Mouse (Mus musculus) stomach, embryonic 14.5 days (tissue): Measurements from ENCODE around the gene Hist2h3c1. TPM values are rescaled to one million over a fixed set of nuclear protein-coding genes. Genes with fewer than 3 reads are reported as not detected.

Experiments
- ATAC-seq: fragments of 200-750 bp; cut with Nextera tagmentation; 2 replicates; pipeline ENCODE4 v1.8.0; 2017; ENCODE audit warnings: low read depth, moderate TSS enrichment; ENCODE audit not compliant: insufficient number of reproducible peaks, insufficient read depth, low FRiP score
- H3K27ac ChIP-seq: fragments of 300-500 bp; sonication (generic); 2 replicates; pipeline ENCODE4 v1.5.1; 2014; ENCODE audit warnings: mild to moderate bottlenecking, low read length, moderate library complexity, mixed read lengths
- H3K27me3 ChIP-seq: fragments of 300-500 bp; sonication (generic); 2 replicates; pipeline ENCODE4 v1.6.1; 2014; ENCODE audit warnings: low read length, control low read depth, mixed read lengths; ENCODE audit not compliant: control insufficient read depth, insufficient read depth
- H3K36me3 ChIP-seq: fragments of 300-500 bp; sonication (generic); 2 replicates; pipeline ENCODE4 v1.6.1; 2014; ENCODE audit warnings: mild to moderate bottlenecking, control low read depth, low read length, moderate library complexity, mixed read lengths; ENCODE audit not compliant: control insufficient read depth, insufficient read depth
- H3K4me1 ChIP-seq: fragments of 300-500 bp; sonication (generic); 2 replicates; pipeline ENCODE4 v1.6.1; 2014; ENCODE audit warnings: low read length, control low read depth, mixed read lengths; ENCODE audit not compliant: control insufficient read depth, insufficient read depth
- H3K4me2 ChIP-seq: fragments of 300-500 bp; sonication (generic); replicated peaks from 2 replicates; pipeline ENCODE4 v1.6.1; 2014; ENCODE audit warnings: low read depth, low read length, control low read depth
- H3K4me3 ChIP-seq: fragments of 300-500 bp; sonication (generic); 2 replicates; pipeline ENCODE4 v1.5.1; 2014; ENCODE audit warnings: low read depth, low read length, control low read depth
- H3K9ac ChIP-seq: fragments of 300-500 bp; sonication (generic); replicated peaks from 2 replicates; pipeline ENCODE4 v1.6.1; 2014; ENCODE audit warnings: low read depth, mild to moderate bottlenecking, control low read depth, low read length, moderate library complexity, mixed read lengths
- H3K9me3 ChIP-seq: fragments of 300-500 bp; sonication (generic); 2 replicates; pipeline ENCODE4 v1.6.1; 2016; ENCODE audit warnings: low read depth, low read length, control low read depth; ENCODE audit not compliant: control insufficient read depth
- WGBS: fragments of 180-500 bp; shearing (Covaris S2); extraction: QIAGEN DNeasy Blood & Tissue Kit; methylation state at CpG from one replicate; pipeline ENCODE4 v1.1.7; 2014; 5-methylcytosine and 5-hydroxymethylcytosine counted together
- polyA plus RNA-seq: library from polyadenylated mRNA; unstranded; fragments of >200 nt; fragmentation: Nextera tagmentation; extraction: Ambion mirVana; gene quantifications from 2 replicates; pipeline ENCODE4 v1.2.1, GENCODE M21; 2014

The Hist2h3c1 gene
- polyA plus RNA-seq, 1 experiment from 2014 or later: 3.0 TPM

GRCm38 (mm10) chr3:96247356-96248140 is 1.1 kb downstream of the Hist2h3c1 start:
- Histone ChIP-seq H3K9ac (peak overlapping the region; percentile 48), H3K36me3 (no peaks in the 10 kb centered on the region), H3K9me3 (no peaks in the 10 kb centered on the region), H3K27me3 (no peaks in the 10 kb centered on the region), H3K4me1 (peaks cover 16% of the 10 kb centered on the region; the same call in 1 of the 2 replicates), H3K4me3 (peak overlapping the region; percentile 33), H3K4me2 (peak overlapping the region; percentile 49), H3K27ac (peak overlapping the region; percentile 35; the same call in 1 of the 2 replicates)
- 3% methylated on average over 11 of the region's 11 CpGs for WGBS
- no peak for ATAC-seq

GRCm38 (mm10) chr3:96248141-96249033 is 1.9 kb downstream of the Hist2h3c1 start:
- Histone ChIP-seq H3K27me3 (no peaks in the 10 kb centered on the region), H3K4me2 (peak overlapping the region; percentile 49), H3K36me3 (no peaks in the 10 kb centered on the region), H3K9ac (peak overlapping the region; percentile 48), H3K9me3 (no peaks in the 10 kb centered on the region), H3K4me1 (peaks cover 16% of the 10 kb centered on the region; the same call in 1 of the 2 replicates), H3K27ac (no peak overlapping the region), H3K4me3 (peak overlapping the region; percentile 33)
- ATAC-seq: no peak
- WGBS: 38% methylated on average over 6 of the region's 6 CpGs

- H3K9ac ChIP-seq: no peak overlapping the region
- no peaks in the 10 kb centered on the region for H3K36me3 ChIP-seq
- H3K9me3 ChIP-seq: no peaks in the 10 kb centered on the region
- peaks cover 12% of the 10 kb centered on the region; the same call in 1 of the 2 replicates for H3K4me1 ChIP-seq
- H3K4me2 ChIP-seq: peak overlapping the region; percentile 49
- H3K27ac ChIP-seq: no peak overlapping the region
- ATAC-seq: no peak
- H3K27me3 ChIP-seq: no peaks in the 10 kb centered on the region
- 42% methylated on average over 4 of the region's 4 CpGs for WGBS
- peak overlapping the region; percentile 33; the same call in 1 of the 2 replicates for H3K4me3 ChIP-seq
Observed at GRCm38 (mm10) chr3:96249034-96249345, 2.5 kb downstream of the Hist2h3c1 start.

- H3K27ac ChIP-seq: no peak overlapping the region
Observed at GRCm38 (mm10) chr3:96250890-96251289, 4.4 kb downstream of the Hist2h3c1 start.

GRCm38 (mm10) chr3:96251787-96252186 is 5.3 kb downstream of the Hist2h3c1 start:
- peaks cover 15% of the 10 kb centered on the region; the same call in 1 of the 2 replicates for H3K4me1 ChIP-seq
- WGBS: 89% methylated on average over 3 of the region's 3 CpGs
- no peaks in the 10 kb centered on the region for H3K27me3 ChIP-seq
- H3K36me3 ChIP-seq: no peaks in the 10 kb centered on the region
- H3K4me3 ChIP-seq: no peak overlapping the region
- H3K9me3 ChIP-seq: no peaks in the 10 kb centered on the region
- H3K27ac ChIP-seq: no peak overlapping the region
- ATAC-seq: no peak
- H3K9ac ChIP-seq: no peak overlapping the region
- H3K4me2 ChIP-seq: no peak overlapping the region

More at GRCm38 (mm10) chr3:96250890-96251289, 4.4 kb downstream of the Hist2h3c1 start:
- no peak for ATAC-seq
- Histone ChIP-seq H3K27me3 (no peaks in the 10 kb centered on the region), H3K9me3 (no peaks in the 10 kb centered on the region), H3K36me3 (no peaks in the 10 kb centered on the region), H3K4me3 (no peak overlapping the region), H3K9ac (no peak overlapping the region), H3K4me2 (no peak overlapping the region), H3K4me1 (peaks cover 8% of the 10 kb centered on the region; the same call in 1 of the 2 replicates)
- 61% methylated on average over 3 of the region's 3 CpGs for WGBS

- 57% methylated on average over 10 of the region's 10 CpGs for WGBS
Observed at GRCm38 (mm10) chr3:96254683-96255355, 8.3 kb downstream of the Hist2h3c1 start.

GRCm38 (mm10) chr3:96255926-96256593 is 9.6 kb downstream of the Hist2h3c1 start:
- Histone ChIP-seq H3K4me3 (no peak overlapping the region), H3K4me2 (no peak overlapping the region), H3K4me1 (0 out of 2 replicates have a peak, but pooled peaks cover 8% of the 10 kb centered on the region), H3K27ac (0 out of 2 replicates have a peak overlapping the region, but pooled peaks have one; percentile 6), H3K36me3 (no peaks in the 10 kb centered on the region), H3K9ac (no peak overlapping the region), H3K9me3 (no peaks in the 10 kb centered on the region), H3K27me3 (no peaks in the 10 kb centered on the region)
- WGBS: 54% methylated on average over 5 of the region's 5 CpGs
- no peak for ATAC-seq

More at GRCm38 (mm10) chr3:96254683-96255355, 8.3 kb downstream of the Hist2h3c1 start:
- no peaks in the 10 kb centered on the region for H3K9me3 ChIP-seq
- H3K4me1 ChIP-seq: 0 out of 2 replicates have a peak, but pooled peaks cover 8% of the 10 kb centered on the region
- no peak overlapping the region for H3K4me3 ChIP-seq
- no peaks in the 10 kb centered on the region for H3K27me3 ChIP-seq
- no peaks in the 10 kb centered on the region for H3K36me3 ChIP-seq
- no peak overlapping the region for H3K4me2 ChIP-seq
- ATAC-seq: peak; percentile 71; the same call in 1 of the 2 replicates
- H3K9ac ChIP-seq: no peak overlapping the region
- H3K27ac ChIP-seq: no peak overlapping the region
